Mouse (Mus musculus) kidney, embryonic 16.5 days (tissue): ENCODE measurements around the gene Psmb1. TPM values are rescaled to one million over a fixed set of nuclear protein-coding genes. Genes with fewer than 3 reads are reported as not detected.

Source experiments
- ATAC-seq: fragments of 200-750 bp; cut with Nextera tagmentation; 2 replicates; pipeline ENCODE4 v1.8.0; 2017; ENCODE audit warnings: moderate TSS enrichment; ENCODE audit not compliant: low FRiP score, low TSS enrichment
- H3K27ac ChIP-seq: fragments of 300-500 bp; sonication (generic); 2 replicates; pipeline ENCODE4 v1.5.1; 2014; ENCODE audit warnings: low read length
- H3K27me3 ChIP-seq: fragments of 300-500 bp; sonication (generic); 2 replicates; pipeline ENCODE4 v1.6.1; 2014; ENCODE audit warnings: low read length, control low read depth, mixed read lengths; ENCODE audit not compliant: insufficient read depth
- H3K36me3 ChIP-seq: fragments of 300-500 bp; sonication (generic); 2 replicates; pipeline ENCODE4 v1.6.1; 2014; ENCODE audit warnings: low read length, control low read depth, mixed read lengths; ENCODE audit not compliant: insufficient read depth
- H3K4me1 ChIP-seq: fragments of 300-500 bp; sonication (generic); 2 replicates; pipeline ENCODE4 v1.6.1; 2014; ENCODE audit warnings: low read length, control low read depth, mixed read lengths; ENCODE audit not compliant: insufficient read depth
- H3K4me2 ChIP-seq: fragments of 300-500 bp; sonication (generic); replicated peaks from 2 replicates; pipeline ENCODE4 v1.6.1; 2014; ENCODE audit warnings: low read depth, low read length
- H3K4me3 ChIP-seq: fragments of 300-500 bp; sonication (generic); 2 replicates; pipeline ENCODE4 v1.5.1; 2014; ENCODE audit warnings: mild to moderate bottlenecking, low read length
- H3K9ac ChIP-seq: fragments of 300-500 bp; sonication (generic); replicated peaks from 2 replicates; pipeline ENCODE4 v1.6.1; 2014; ENCODE audit warnings: low read length
- H3K9me3 ChIP-seq: fragments of 300-500 bp; sonication (generic); 2 replicates; pipeline ENCODE4 v1.6.1; 2016; ENCODE audit warnings: low read length, control low read depth
- WGBS: fragments of 180-500 bp; shearing (Covaris S2); extraction: QIAGEN DNeasy Blood & Tissue Kit; methylation state at CpG from one replicate; pipeline ENCODE4 v1.1.7; 2014; 5-methylcytosine and 5-hydroxymethylcytosine counted together
- polyA plus RNA-seq: library from polyadenylated mRNA; unstranded; fragments of >200 nt; fragmentation: Nextera tagmentation; extraction: Ambion mirVana; gene quantifications from 2 replicates; pipeline ENCODE4 v1.2.1, GENCODE M21; 2015

Psmb1 gene
- polyA plus RNA-seq, 1 experiment from 2014 or later = 270 TPM

- WGBS = 85% methylated on average over 3 of the region's 3 CpGs
- H3K9ac ChIP-seq = no peak overlapping the region
Observed at GRCm38 (mm10) chr17:15445421-15445820, 54.1 kb downstream of the Psmb1 start.

GRCm38 (mm10) chr17:15440463-15441121 lies 59.0 kb downstream of the Psmb1 start:
- Histone ChIP-seq H3K4me3 (peak overlapping the region; percentile 19; the same call in 1 of the 2 replicates), H3K36me3 (no peaks in the 10 kb centered on the region), H3K27me3 (no peaks in the 10 kb centered on the region), H3K9ac (no peak overlapping the region), H3K4me1 (peaks cover 12% of the 10 kb centered on the region), H3K4me2 (peak overlapping the region; percentile 36), H3K27ac (peak overlapping the region; percentile 71), H3K9me3 (no peaks in the 10 kb centered on the region)
- 7% methylated on average over 11 of the region's 11 CpGs for WGBS
- ATAC-seq = peak; percentile 96

More at GRCm38 (mm10) chr17:15445421-15445820, 54.1 kb downstream of the Psmb1 start:
- no peak overlapping the region for H3K27ac ChIP-seq
- peaks cover 6% of the 10 kb centered on the region for H3K4me1 ChIP-seq
- no peak overlapping the region for H3K4me2 ChIP-seq
- no peaks in the 10 kb centered on the region for H3K36me3 ChIP-seq
- H3K9me3 ChIP-seq = no peaks in the 10 kb centered on the region
- ATAC-seq = no peak
- H3K4me3 ChIP-seq = no peak overlapping the region
- H3K27me3 ChIP-seq = no peaks in the 10 kb centered on the region

- Histone ChIP-seq H3K4me1 (peaks cover 12% of the 10 kb centered on the region), H3K4me2 (peak overlapping the region; percentile 36), H3K27me3 (no peaks in the 10 kb centered on the region), H3K27ac (peak overlapping the region; percentile 71), H3K36me3 (no peaks in the 10 kb centered on the region), H3K4me3 (no peak overlapping the region), H3K9ac (no peak overlapping the region), H3K9me3 (no peaks in the 10 kb centered on the region)
- no peak for ATAC-seq
- 34% methylated on average over 8 of the region's 8 CpGs for WGBS
Observed at GRCm38 (mm10) chr17:15440067-15440462, 59.5 kb downstream of the Psmb1 start.

GRCm38 (mm10) chr17:15434748-15435147 lies 64.8 kb downstream of the Psmb1 start:
- Histone ChIP-seq H3K9ac (no peak overlapping the region), H3K4me1 (0 out of 2 replicates have a peak, but pooled peaks cover under 1% of the 10 kb centered on the region), H3K27ac (no peak overlapping the region), H3K36me3 (peaks cover 21% of the 10 kb centered on the region), H3K27me3 (no peaks in the 10 kb centered on the region), H3K4me2 (no peak overlapping the region), H3K4me3 (no peak overlapping the region), H3K9me3 (no peaks in the 10 kb centered on the region)
- WGBS = 76% methylated on average over 3 of the region's 3 CpGs
- ATAC-seq = no peak

GRCm38 (mm10) chr17:15432036-15432435 lies 67.5 kb downstream of the Psmb1 start:
- no peak for ATAC-seq
- no peaks in the 10 kb centered on the region for H3K27me3 ChIP-seq
- H3K27ac ChIP-seq = no peak overlapping the region
- H3K4me2 ChIP-seq = no peak overlapping the region
- no peak overlapping the region for H3K4me3 ChIP-seq
- 83% methylated on average over 3 of the region's 3 CpGs for WGBS
- H3K4me1 ChIP-seq = no peaks in the 10 kb centered on the region
- no peaks in the 10 kb centered on the region for H3K9me3 ChIP-seq
- peaks cover 42% of the 10 kb centered on the region for H3K36me3 ChIP-seq
- no peak overlapping the region for H3K9ac ChIP-seq

GRCm38 (mm10) chr17:15431551-15431950 lies 68.0 kb downstream of the Psmb1 start:
- 97% methylated on average over 4 of the region's 4 CpGs for WGBS
- Histone ChIP-seq H3K27me3 (no peaks in the 10 kb centered on the region), H3K27ac (no peak overlapping the region), H3K4me1 (no peaks in the 10 kb centered on the region), H3K4me2 (no peak overlapping the region), H3K36me3 (peaks cover 42% of the 10 kb centered on the region), H3K9ac (no peak overlapping the region), H3K9me3 (no peaks in the 10 kb centered on the region), H3K4me3 (no peak overlapping the region)
- ATAC-seq = no peak

- Histone ChIP-seq H3K36me3 (peaks cover 44% of the 10 kb centered on the region), H3K27ac (no peak overlapping the region), H3K27me3 (no peaks in the 10 kb centered on the region), H3K4me2 (no peak overlapping the region), H3K9me3 (no peaks in the 10 kb centered on the region), H3K4me3 (no peak overlapping the region), H3K4me1 (no peaks in the 10 kb centered on the region), H3K9ac (no peak overlapping the region)
- 59% methylated on average over 5 of the region's 5 CpGs for WGBS
- ATAC-seq = no peak
Observed at GRCm38 (mm10) chr17:15431021-15431514, 68.5 kb downstream of the Psmb1 start.

- H3K27me3 ChIP-seq = no peaks in the 10 kb centered on the region
- peaks cover 54% of the 10 kb centered on the region for H3K36me3 ChIP-seq
- H3K4me1 ChIP-seq = no peaks in the 10 kb centered on the region
- no peaks in the 10 kb centered on the region for H3K9me3 ChIP-seq
- no peak overlapping the region for H3K4me3 ChIP-seq
- no peak overlapping the region for H3K9ac ChIP-seq
- WGBS = 31% methylated on average over 1 of the region's 1 CpGs
- no peak for ATAC-seq
- no peak overlapping the region for H3K4me2 ChIP-seq
- no peak overlapping the region for H3K27ac ChIP-seq
Observed at GRCm38 (mm10) chr17:15429937-15430336, 69.6 kb downstream of the Psmb1 start.

- Histone ChIP-seq H3K9ac (no peak overlapping the region), H3K27ac (no peak overlapping the region), H3K9me3 (no peaks in the 10 kb centered on the region), H3K36me3 (peaks cover 53% of the 10 kb centered on the region), H3K27me3 (no peaks in the 10 kb centered on the region), H3K4me1 (no peaks in the 10 kb centered on the region), H3K4me3 (no peak overlapping the region), H3K4me2 (no peak overlapping the region)
- 88% methylated on average over 6 of the region's 6 CpGs for WGBS
- no peak for ATAC-seq
Observed at GRCm38 (mm10) chr17:15429451-15429850, 70.1 kb downstream of the Psmb1 start.

- no peaks in the 10 kb centered on the region for H3K4me1 ChIP-seq
- H3K27ac ChIP-seq = no peak overlapping the region
- no peak for ATAC-seq
- WGBS = 57% methylated on average over 3 of the region's 3 CpGs
- H3K9me3 ChIP-seq = no peaks in the 10 kb centered on the region
- peaks cover 69% of the 10 kb centered on the region for H3K36me3 ChIP-seq
- H3K4me3 ChIP-seq = no peak overlapping the region
- H3K9ac ChIP-seq = no peak overlapping the region
- H3K4me2 ChIP-seq = no peak overlapping the region
- H3K27me3 ChIP-seq = no peaks in the 10 kb centered on the region
Observed at GRCm38 (mm10) chr17:15425931-15426330, 73.6 kb downstream of the Psmb1 start.
